Mouse (Mus musculus): ENCODE measurements around the gene Slc4a10. TPM values are rescaled to one million over a fixed set of nuclear protein-coding genes. Genes with fewer than 3 reads are reported as not detected.

The Slc4a10 gene
- polyA plus RNA-seq, 1 experiment from 2014 or later: 0.94 TPM

GRCm38 (mm10) chr2:62323078-62323637 is 276.9 kb downstream of the Slc4a10 start:
- DNase-seq (ENCODE audit: low spot score): no peak
- Histone ChIP-seq H3K9me3 (ENCODE audit: control insufficient read depth, low read length) (no peaks in the 10 kb centered on the region), H3K4me1 (replicated peaks; ENCODE audit: control insufficient read depth, insufficient read depth, low read length) (no peaks in the 10 kb centered on the region), H3K36me3 (ENCODE audit: control insufficient read depth, insufficient read depth, low read length) (no peaks in the 10 kb centered on the region), H3K9ac (ENCODE audit: low read length) (no peak overlapping the region), H3K4me2 (ENCODE audit: low read depth, low read length, severe bottlenecking) (no peak overlapping the region), H3K27me3 (ENCODE audit: control insufficient read depth, insufficient read depth, low read length) (no peaks in the 10 kb centered on the region), H3K4me3 (ENCODE audit: low read depth, low read length) (no peak overlapping the region), H3K27ac (ENCODE audit: low read depth, low read length) (no peak overlapping the region)
- 90% methylated on average over 9 of the region's 9 CpGs for WGBS
- no peak for ATAC-seq (replicated peaks; ENCODE audit: low FRiP score)

- WGBS: 94% methylated on average over 2 of the region's 2 CpGs
- no peak overlapping the region for H3K4me3 ChIP-seq (ENCODE audit: low read depth, low read length)
- ATAC-seq (replicated peaks; ENCODE audit: low FRiP score): no peak
- H3K4me1 ChIP-seq (replicated peaks; ENCODE audit: control insufficient read depth, insufficient read depth, low read length): no peaks in the 10 kb centered on the region
- H3K9ac ChIP-seq (ENCODE audit: low read length): no peak overlapping the region
- no peaks in the 10 kb centered on the region for H3K9me3 ChIP-seq (ENCODE audit: control insufficient read depth, low read length)
- no peak overlapping the region for H3K4me2 ChIP-seq (ENCODE audit: low read depth, low read length, severe bottlenecking)
- no peak overlapping the region for H3K27ac ChIP-seq (ENCODE audit: low read depth, low read length)
- H3K36me3 ChIP-seq (ENCODE audit: control insufficient read depth, insufficient read depth, low read length): no peaks in the 10 kb centered on the region
- DNase-seq (ENCODE audit: low spot score): no peak
- no peaks in the 10 kb centered on the region for H3K27me3 ChIP-seq (ENCODE audit: control insufficient read depth, insufficient read depth, low read length)
These were observed 279.1 kb downstream of the Slc4a10 start for GRCm38 (mm10) chr2:62325388-62325787.

- 72% methylated on average over 4 of the region's 4 CpGs for WGBS
- H3K36me3 ChIP-seq (ENCODE audit: control insufficient read depth, insufficient read depth, low read length): no peaks in the 10 kb centered on the region
- no peaks in the 10 kb centered on the region for H3K27me3 ChIP-seq (ENCODE audit: control insufficient read depth, insufficient read depth, low read length)
- no peak for DNase-seq (ENCODE audit: low spot score)
- no peaks in the 10 kb centered on the region for H3K4me1 ChIP-seq (replicated peaks; ENCODE audit: control insufficient read depth, insufficient read depth, low read length)
- no peaks in the 10 kb centered on the region for H3K9me3 ChIP-seq (ENCODE audit: control insufficient read depth, low read length)
- no peak overlapping the region for H3K4me2 ChIP-seq (ENCODE audit: low read depth, low read length, severe bottlenecking)
- no peak for ATAC-seq (replicated peaks; ENCODE audit: low FRiP score)
- H3K27ac ChIP-seq (ENCODE audit: low read depth, low read length): no peak overlapping the region
- no peak overlapping the region for H3K4me3 ChIP-seq (ENCODE audit: low read depth, low read length)
- H3K9ac ChIP-seq (ENCODE audit: low read length): no peak overlapping the region
These were observed 285.7 kb downstream of the Slc4a10 start for GRCm38 (mm10) chr2:62331913-62332312.

GRCm38 (mm10) chr2:62332465-62332864 is 286.2 kb downstream of the Slc4a10 start:
- WGBS: 71% methylated on average over 8 of the region's 8 CpGs
- H3K27me3 ChIP-seq (ENCODE audit: control insufficient read depth, insufficient read depth, low read length): no peaks in the 10 kb centered on the region
- H3K4me3 ChIP-seq (ENCODE audit: low read depth, low read length): no peak overlapping the region
- DNase-seq (ENCODE audit: low spot score): no peak
- no peak overlapping the region for H3K27ac ChIP-seq (ENCODE audit: low read depth, low read length)
- H3K9ac ChIP-seq (ENCODE audit: low read length): no peak overlapping the region
- no peak for ATAC-seq (replicated peaks; ENCODE audit: low FRiP score)
- H3K4me2 ChIP-seq (ENCODE audit: low read depth, low read length, severe bottlenecking): no peak overlapping the region
- no peaks in the 10 kb centered on the region for H3K4me1 ChIP-seq (replicated peaks; ENCODE audit: control insufficient read depth, insufficient read depth, low read length)
- no peaks in the 10 kb centered on the region for H3K9me3 ChIP-seq (ENCODE audit: control insufficient read depth, low read length)
- no peaks in the 10 kb centered on the region for H3K36me3 ChIP-seq (ENCODE audit: control insufficient read depth, insufficient read depth, low read length)

- no peak for ATAC-seq (replicated peaks; ENCODE audit: low FRiP score)
- Histone ChIP-seq H3K9ac (ENCODE audit: low read length) (no peak overlapping the region), H3K27me3 (ENCODE audit: control insufficient read depth, insufficient read depth, low read length) (no peaks in the 10 kb centered on the region), H3K27ac (ENCODE audit: low read depth, low read length) (no peak overlapping the region), H3K4me1 (replicated peaks; ENCODE audit: control insufficient read depth, insufficient read depth, low read length) (no peaks in the 10 kb centered on the region), H3K36me3 (ENCODE audit: control insufficient read depth, insufficient read depth, low read length) (no peaks in the 10 kb centered on the region), H3K4me2 (ENCODE audit: low read depth, low read length, severe bottlenecking) (no peak overlapping the region), H3K9me3 (ENCODE audit: control insufficient read depth, low read length) (no peaks in the 10 kb centered on the region), H3K4me3 (ENCODE audit: low read depth, low read length) (no peak overlapping the region)
- 87% methylated on average over 4 of the region's 4 CpGs for WGBS
- DNase-seq (ENCODE audit: low spot score): no peak
These were observed 288.4 kb downstream of the Slc4a10 start for GRCm38 (mm10) chr2:62334397-62335243.

GRCm38 (mm10) chr2:62337086-62337485 is 290.8 kb downstream of the Slc4a10 start:
- Histone ChIP-seq H3K4me3 (ENCODE audit: low read depth, low read length) (no peak overlapping the region), H3K9ac (ENCODE audit: low read length) (no peak overlapping the region), H3K27ac (ENCODE audit: low read depth, low read length) (no peak overlapping the region), H3K9me3 (ENCODE audit: control insufficient read depth, low read length) (no peaks in the 10 kb centered on the region), H3K36me3 (ENCODE audit: control insufficient read depth, insufficient read depth, low read length) (no peaks in the 10 kb centered on the region), H3K4me1 (replicated peaks; ENCODE audit: control insufficient read depth, insufficient read depth, low read length) (no peaks in the 10 kb centered on the region), H3K27me3 (ENCODE audit: control insufficient read depth, insufficient read depth, low read length) (no peaks in the 10 kb centered on the region), H3K4me2 (ENCODE audit: low read depth, low read length, severe bottlenecking) (no peak overlapping the region)
- no peak for DNase-seq (ENCODE audit: low spot score)
- WGBS: 90% methylated on average over 7 of the region's 7 CpGs
- ATAC-seq (replicated peaks; ENCODE audit: low FRiP score): no peak

GRCm38 (mm10) chr2:62339222-62339944 is 293.1 kb downstream of the Slc4a10 start:
- H3K27ac ChIP-seq (ENCODE audit: low read depth, low read length): no peak overlapping the region
- ATAC-seq (replicated peaks; ENCODE audit: low FRiP score) (no peak), DNase-seq (ENCODE audit: low spot score) (no peak)
- H3K4me1 ChIP-seq (replicated peaks; ENCODE audit: control insufficient read depth, insufficient read depth, low read length): no peaks in the 10 kb centered on the region
- no peak overlapping the region for H3K9ac ChIP-seq (ENCODE audit: low read length)
- no peaks in the 10 kb centered on the region for H3K36me3 ChIP-seq (ENCODE audit: control insufficient read depth, insufficient read depth, low read length)
- WGBS: 79% methylated on average over 4 of the region's 4 CpGs
- no peak overlapping the region for H3K4me2 ChIP-seq (ENCODE audit: low read depth, low read length, severe bottlenecking)
- no peak overlapping the region for H3K4me3 ChIP-seq (ENCODE audit: low read depth, low read length)
- no peaks in the 10 kb centered on the region for H3K9me3 ChIP-seq (ENCODE audit: control insufficient read depth, low read length)
- no peaks in the 10 kb centered on the region for H3K27me3 ChIP-seq (ENCODE audit: control insufficient read depth, insufficient read depth, low read length)

- DNase-seq (ENCODE audit: low spot score) (no peak), ATAC-seq (replicated peaks; ENCODE audit: low FRiP score) (peak; percentile 19; the same call in 1 of the 2 replicates)
- no peaks in the 10 kb centered on the region for H3K4me1 ChIP-seq (replicated peaks; ENCODE audit: control insufficient read depth, insufficient read depth, low read length)
- H3K9ac ChIP-seq (ENCODE audit: low read length): no peak overlapping the region; the same call in 1 of the 2 replicates
- no peak overlapping the region for H3K4me3 ChIP-seq (ENCODE audit: low read depth, low read length)
- H3K27me3 ChIP-seq (ENCODE audit: control insufficient read depth, insufficient read depth, low read length): no peaks in the 10 kb centered on the region
- WGBS: 69% methylated on average over 3 of the region's 3 CpGs
- peak overlapping the region; percentile 32; the same call in 1 of the 2 replicates for H3K4me2 ChIP-seq (ENCODE audit: low read depth, low read length, severe bottlenecking)
- H3K36me3 ChIP-seq (ENCODE audit: control insufficient read depth, insufficient read depth, low read length): no peaks in the 10 kb centered on the region
- H3K27ac ChIP-seq (ENCODE audit: low read depth, low read length): no peak overlapping the region
- no peaks in the 10 kb centered on the region for H3K9me3 ChIP-seq (ENCODE audit: control insufficient read depth, low read length)
These were observed 294.9 kb downstream of the Slc4a10 start for GRCm38 (mm10) chr2:62341061-62341733.

Measured in forebrain, embryonic 11.5 days (tissue).